Mouse (Mus musculus): ENCODE measurements around the gene Gcsh. TPM values are rescaled to one million over a fixed set of nuclear protein-coding genes. Genes with fewer than 3 reads are reported as not detected.

Gene Gcsh
- 113 TPM in 2 replicates for polyA plus RNA-seq (2015; fragmentation: Nextera tagmentation; extraction: Ambion mirVana)

DNA sequence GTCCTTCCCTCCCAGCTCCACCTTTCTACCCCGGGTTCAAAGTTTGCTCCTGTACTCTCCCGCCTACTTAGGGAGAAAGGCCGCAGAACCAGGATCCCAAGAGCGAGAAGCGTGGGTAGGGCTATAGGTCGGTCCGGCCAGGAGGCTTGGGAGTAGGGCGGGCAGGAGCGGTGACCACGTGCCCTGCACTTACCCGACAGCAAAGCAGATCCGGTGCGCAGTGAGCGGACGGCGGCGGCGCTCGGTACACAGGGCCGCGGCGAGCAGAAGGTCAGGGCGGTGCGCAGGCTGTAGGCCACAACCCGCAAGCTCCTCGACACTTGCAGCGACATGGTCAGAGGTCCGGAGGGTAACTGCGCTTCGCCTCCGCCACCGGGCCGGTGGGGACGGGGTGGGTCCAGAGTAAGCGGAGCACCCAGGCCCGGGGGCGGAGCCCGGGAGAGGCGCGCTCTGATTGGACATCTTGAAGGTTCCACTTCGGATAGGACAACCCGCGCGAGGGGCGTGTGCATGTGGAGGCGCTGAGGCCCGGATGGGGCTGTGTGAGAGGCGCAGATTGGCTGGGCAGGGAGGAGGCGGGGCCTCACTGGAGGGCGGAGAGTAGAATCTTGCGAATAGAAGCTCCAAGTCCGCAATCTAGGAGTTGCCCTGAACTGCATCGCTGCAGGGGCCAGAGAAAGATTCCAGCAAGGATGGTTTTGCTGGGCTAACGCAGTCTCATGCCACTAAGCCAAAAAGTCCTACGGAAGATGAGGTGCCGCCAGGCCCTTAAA is at the start of gene Gcsh:
Gcsh (minus strand) TSS at position 443 of the 773 bp plus-strand sequence.
- peak within 1 kb of the TSS; percentile 60 for H3K9ac ChIP-seq
- ATAC-seq (ENCODE audit: borderline replicate concordance, extremely low read depth, low FRiP score, low TSS enrichment): peak; percentile 100
- H3K9me3 ChIP-seq: no peaks in the 10 kb centered on the region
- H3K36me3 ChIP-seq: no peaks in the 10 kb centered on the region
- H3K4me2 ChIP-seq: peak within 1 kb of the TSS; percentile 92
- under 1% methylated on average over 56 of the region's 56 CpGs for WGBS
- H3K27ac ChIP-seq: peak within 1 kb of the TSS; percentile 62
- peaks cover 13% of the 10 kb centered on the region for H3K4me1 ChIP-seq
- H3K4me3 ChIP-seq: peak within 1 kb of the TSS; percentile 72
- no peaks in the 10 kb centered on the region for H3K27me3 ChIP-seq

DNA sequence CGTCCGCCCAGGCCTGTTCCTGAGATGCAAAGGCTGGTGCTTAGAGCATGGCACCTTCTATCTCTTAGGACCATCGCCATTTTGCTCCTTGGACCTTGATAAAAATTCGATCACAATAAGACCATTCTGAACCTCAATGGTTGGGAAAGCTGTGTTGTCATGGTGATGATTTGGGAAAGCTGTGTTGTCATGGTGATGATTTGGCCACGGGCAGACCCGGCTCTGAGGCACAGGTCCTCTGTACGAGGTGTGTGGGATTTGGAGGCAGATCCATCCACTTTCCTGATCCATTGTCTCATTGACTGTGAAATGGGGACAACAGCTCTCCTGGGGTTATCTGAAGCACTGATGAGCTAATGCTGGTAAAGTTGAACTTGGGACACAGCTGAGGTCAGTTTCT is 46.5 kb upstream of the Gcsh start:
- no peak for ATAC-seq (ENCODE audit: borderline replicate concordance, extremely low read depth, low FRiP score, low TSS enrichment)

DNA sequence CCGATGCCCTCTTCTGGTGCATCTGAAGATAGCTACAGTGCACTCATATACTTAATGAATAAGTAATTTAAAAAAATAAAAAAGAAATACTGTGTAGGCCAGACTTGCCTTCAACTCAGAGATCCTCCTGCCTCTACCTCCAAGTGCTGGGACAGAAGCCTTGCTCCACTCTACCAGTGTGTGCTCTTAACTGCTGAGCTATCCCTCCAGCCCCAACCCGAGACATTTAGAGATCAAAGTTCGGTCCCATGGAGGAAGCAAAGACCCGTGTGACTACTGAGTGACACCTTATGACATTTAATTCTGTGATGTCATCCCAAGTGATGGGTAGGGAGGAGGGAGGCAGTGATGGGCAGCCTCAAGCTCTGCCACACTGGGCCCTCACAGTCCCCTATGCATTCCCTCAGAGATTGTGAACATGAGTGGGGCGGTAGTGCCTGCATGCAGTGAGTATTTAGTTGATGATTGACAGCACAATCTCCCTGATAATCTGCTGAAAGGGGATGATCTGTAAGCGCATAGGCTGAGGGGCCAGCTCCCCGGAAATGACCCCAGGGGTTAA is 44.1 kb upstream of the Gcsh start:
- H3K4me3 ChIP-seq: no peak overlapping the region

More for the DNA sequence above, 46.5 kb upstream of the Gcsh start:
- H3K9me3 ChIP-seq: no peaks in the 10 kb centered on the region
- 63% methylated on average over 7 of the region's 7 CpGs for WGBS
- H3K4me2 ChIP-seq: no peak overlapping the region
- no peak overlapping the region for H3K9ac ChIP-seq
- no peaks in the 10 kb centered on the region for H3K36me3 ChIP-seq
- H3K4me3 ChIP-seq: no peak overlapping the region
- H3K27ac ChIP-seq: no peak overlapping the region
- H3K4me1 ChIP-seq: no peaks in the 10 kb centered on the region
- H3K27me3 ChIP-seq: no peaks in the 10 kb centered on the region

DNA sequence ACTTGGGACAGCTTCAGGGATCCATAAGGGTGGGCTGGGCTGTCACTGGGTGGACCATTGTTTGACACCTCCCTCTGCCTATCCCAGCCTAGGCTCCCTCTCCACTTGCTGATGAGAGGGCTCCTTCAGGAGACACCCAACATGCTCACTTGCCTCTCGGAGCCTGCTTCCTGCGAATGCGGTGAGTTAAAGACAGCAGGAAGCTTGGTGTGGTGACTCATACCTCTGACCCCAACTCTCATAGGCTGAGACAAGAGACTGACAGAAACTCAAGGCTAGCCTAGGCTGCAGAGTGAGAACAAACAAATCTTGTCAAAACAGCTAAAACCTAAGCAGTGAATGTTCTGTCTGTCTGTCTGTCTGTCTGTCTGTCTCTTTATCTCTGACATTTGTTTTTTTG is 40.1 kb upstream of the Gcsh start:
- H3K4me2 ChIP-seq: no peak overlapping the region
- H3K4me3 ChIP-seq: no peak overlapping the region
- no peaks in the 10 kb centered on the region for H3K27me3 ChIP-seq
- H3K9ac ChIP-seq: no peak overlapping the region
- H3K36me3 ChIP-seq: no peaks in the 10 kb centered on the region
- no peaks in the 10 kb centered on the region for H3K9me3 ChIP-seq
- WGBS: 63% methylated on average over 3 of the region's 3 CpGs
- no peak for ATAC-seq (ENCODE audit: borderline replicate concordance, extremely low read depth, low FRiP score, low TSS enrichment)
- H3K4me1 ChIP-seq: no peaks in the 10 kb centered on the region
- H3K27ac ChIP-seq: no peak overlapping the region; the same call in 1 of the 2 replicates

More for the DNA sequence above, 44.1 kb upstream of the Gcsh start:
- Histone ChIP-seq H3K4me1 (no peaks in the 10 kb centered on the region), H3K4me2 (no peak overlapping the region), H3K36me3 (no peaks in the 10 kb centered on the region), H3K9me3 (no peaks in the 10 kb centered on the region), H3K27me3 (no peaks in the 10 kb centered on the region), H3K27ac (no peak overlapping the region), H3K9ac (no peak overlapping the region)
- no peak for ATAC-seq (ENCODE audit: borderline replicate concordance, extremely low read depth, low FRiP score, low TSS enrichment)
- 83% methylated on average over 7 of the region's 7 CpGs for WGBS

DNA sequence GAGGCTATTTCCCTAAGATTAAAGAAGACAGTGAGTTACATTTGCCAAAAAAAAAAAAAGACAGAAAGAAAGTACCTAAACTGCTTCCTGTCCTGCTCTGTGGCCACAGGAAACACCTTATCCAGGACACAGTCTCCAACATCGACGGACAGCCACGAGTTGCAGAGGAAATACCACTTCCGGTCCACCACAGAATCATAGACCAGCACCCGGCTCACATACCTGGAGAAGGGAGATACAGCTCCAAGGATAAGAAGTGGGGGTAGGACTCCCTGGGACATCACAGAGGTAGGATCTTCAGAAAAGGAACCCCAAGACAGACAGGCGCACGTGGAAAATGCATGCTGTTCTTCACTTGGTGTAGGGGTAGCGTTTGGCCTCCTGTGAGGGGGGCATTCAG is 39.3 kb upstream of the Gcsh start:
- Histone ChIP-seq H3K4me2 (no peak overlapping the region), H3K36me3 (no peaks in the 10 kb centered on the region), H3K9ac (no peak overlapping the region), H3K27me3 (no peaks in the 10 kb centered on the region), H3K27ac (no peak overlapping the region), H3K9me3 (no peaks in the 10 kb centered on the region), H3K4me1 (no peaks in the 10 kb centered on the region), H3K4me3 (no peak overlapping the region)
- 63% methylated on average over 8 of the region's 8 CpGs for WGBS
- no peak for ATAC-seq (ENCODE audit: borderline replicate concordance, extremely low read depth, low FRiP score, low TSS enrichment)

DNA sequence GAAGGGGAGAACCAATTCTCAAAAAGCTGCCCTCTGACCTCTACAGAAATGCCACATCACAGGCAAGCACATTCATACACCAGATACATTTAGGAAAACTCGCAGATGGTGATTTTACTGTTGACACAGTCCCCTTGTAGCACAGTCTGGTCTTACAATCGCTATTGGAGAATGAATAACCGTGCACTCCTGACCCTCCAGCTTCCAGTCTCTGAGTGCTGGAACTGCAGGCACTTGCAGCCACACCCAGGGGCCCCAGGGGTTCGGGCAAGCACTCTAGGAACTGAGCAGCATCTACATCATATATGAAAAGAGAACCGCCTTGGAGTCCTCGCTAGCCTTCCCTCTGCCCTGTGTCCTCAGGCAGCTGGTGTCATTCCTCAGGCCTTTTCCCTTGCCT is 38.1 kb upstream of the Gcsh start:
- H3K27ac ChIP-seq: no peak overlapping the region
- no peak overlapping the region for H3K4me3 ChIP-seq
- WGBS: 42% methylated on average over 6 of the region's 6 CpGs
- no peak overlapping the region for H3K4me2 ChIP-seq
- no peaks in the 10 kb centered on the region for H3K36me3 ChIP-seq
- no peaks in the 10 kb centered on the region for H3K4me1 ChIP-seq
- ATAC-seq (ENCODE audit: borderline replicate concordance, extremely low read depth, low FRiP score, low TSS enrichment): no peak
- no peaks in the 10 kb centered on the region for H3K27me3 ChIP-seq
- H3K9me3 ChIP-seq: no peaks in the 10 kb centered on the region
- no peak overlapping the region for H3K9ac ChIP-seq

DNA sequence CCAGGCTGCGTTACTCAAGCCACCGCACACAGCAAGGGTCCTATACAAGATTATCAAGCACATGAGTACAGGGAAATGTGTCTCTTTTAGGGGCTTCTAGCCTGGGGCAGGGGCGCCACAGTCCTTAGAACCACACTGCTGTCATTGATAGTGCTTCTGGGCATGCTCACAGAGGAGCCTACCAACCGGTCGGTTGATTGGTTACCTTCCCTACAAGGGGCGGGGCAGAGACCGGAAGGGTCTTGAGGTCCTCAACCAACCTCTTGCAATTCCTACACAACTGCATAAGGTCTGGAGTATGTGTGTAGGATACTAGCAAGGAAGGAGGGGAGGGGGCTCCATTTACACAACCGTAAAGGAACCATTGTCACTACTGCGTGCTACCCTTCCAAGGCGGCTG is 35.3 kb upstream of the Gcsh start:
- H3K27ac ChIP-seq: no peak overlapping the region
- no peak overlapping the region for H3K4me2 ChIP-seq
- no peak for ATAC-seq (ENCODE audit: borderline replicate concordance, extremely low read depth, low FRiP score, low TSS enrichment)
- no peak overlapping the region for H3K4me3 ChIP-seq
- no peaks in the 10 kb centered on the region for H3K4me1 ChIP-seq
- H3K9me3 ChIP-seq: no peaks in the 10 kb centered on the region
- no peaks in the 10 kb centered on the region for H3K36me3 ChIP-seq
- no peaks in the 10 kb centered on the region for H3K27me3 ChIP-seq
- 88% methylated on average over 10 of the region's 10 CpGs for WGBS
- H3K9ac ChIP-seq: no peak overlapping the region

DNA sequence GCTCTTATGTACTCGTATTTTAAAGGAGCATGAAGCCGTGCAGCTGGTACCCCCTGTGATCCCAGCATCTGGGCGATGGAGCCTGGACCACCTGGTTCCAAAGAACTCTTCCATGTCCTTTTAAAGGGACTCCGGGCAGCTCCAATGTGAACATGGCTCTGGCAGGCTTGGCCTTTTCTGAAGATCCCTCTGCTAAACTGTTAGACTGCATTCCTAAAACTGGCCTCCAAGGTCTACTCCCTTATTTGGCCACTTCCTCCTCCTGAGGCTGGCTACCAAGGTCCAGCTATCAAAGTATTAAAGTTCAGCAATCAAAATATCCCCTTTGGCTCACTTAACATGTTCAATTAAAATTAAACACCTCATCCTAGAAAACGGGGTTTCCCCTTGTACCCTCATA is 34.3 kb upstream of the Gcsh start:
- Histone ChIP-seq H3K9ac (no peak overlapping the region), H3K4me3 (no peak overlapping the region), H3K27ac (no peak overlapping the region), H3K9me3 (no peaks in the 10 kb centered on the region), H3K36me3 (no peaks in the 10 kb centered on the region), H3K27me3 (no peaks in the 10 kb centered on the region), H3K4me2 (no peak overlapping the region), H3K4me1 (no peaks in the 10 kb centered on the region)
- no peak for ATAC-seq (ENCODE audit: borderline replicate concordance, extremely low read depth, low FRiP score, low TSS enrichment)
- WGBS: 83% methylated on average over 5 of the region's 5 CpGs

DNA sequence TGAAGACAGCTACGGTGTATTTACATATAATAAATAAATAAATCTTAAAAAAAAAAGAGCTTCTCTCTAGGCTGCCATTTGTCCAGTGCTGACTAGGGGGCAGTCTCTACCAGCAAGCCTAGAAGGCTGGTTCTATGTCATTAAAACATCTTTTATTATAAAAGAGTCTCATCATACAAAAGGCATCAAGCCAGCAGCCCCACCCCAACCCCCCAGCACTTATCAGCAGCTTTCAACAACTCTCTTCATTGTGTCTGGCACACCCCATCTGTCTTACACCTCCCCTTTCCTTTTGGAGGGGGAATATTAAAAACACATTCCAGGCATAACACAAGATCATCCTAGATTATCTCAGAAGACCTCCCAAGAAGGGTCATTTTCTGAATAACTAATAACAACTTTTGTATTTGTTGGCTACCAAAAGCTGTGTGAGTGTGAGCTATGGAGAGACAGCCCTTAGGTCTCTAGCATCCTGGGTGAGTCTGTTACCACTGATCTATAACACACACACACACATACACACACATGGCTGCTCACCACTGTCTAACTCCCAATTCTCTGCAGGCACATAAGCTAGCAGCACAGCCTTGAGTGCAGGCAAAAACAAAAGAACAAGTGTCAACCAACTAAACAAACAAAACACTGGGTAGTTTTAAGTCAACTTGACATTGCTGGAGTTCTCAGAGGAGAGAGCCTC is 29.1 kb upstream of the Gcsh start:
- 45% methylated on average over 1 of the region's 1 CpGs for WGBS
- Histone ChIP-seq H3K36me3 (no peaks in the 10 kb centered on the region), H3K4me2 (no peak overlapping the region), H3K4me3 (no peak overlapping the region), H3K27ac (no peak overlapping the region), H3K9me3 (no peaks in the 10 kb centered on the region), H3K4me1 (peaks cover 15% of the 10 kb centered on the region; the same call in 1 of the 2 replicates), H3K27me3 (no peaks in the 10 kb centered on the region), H3K9ac (no peak overlapping the region)
- peak; percentile 66; the same call in 1 of the 2 replicates for ATAC-seq (ENCODE audit: borderline replicate concordance, extremely low read depth, low FRiP score, low TSS enrichment)

DNA sequence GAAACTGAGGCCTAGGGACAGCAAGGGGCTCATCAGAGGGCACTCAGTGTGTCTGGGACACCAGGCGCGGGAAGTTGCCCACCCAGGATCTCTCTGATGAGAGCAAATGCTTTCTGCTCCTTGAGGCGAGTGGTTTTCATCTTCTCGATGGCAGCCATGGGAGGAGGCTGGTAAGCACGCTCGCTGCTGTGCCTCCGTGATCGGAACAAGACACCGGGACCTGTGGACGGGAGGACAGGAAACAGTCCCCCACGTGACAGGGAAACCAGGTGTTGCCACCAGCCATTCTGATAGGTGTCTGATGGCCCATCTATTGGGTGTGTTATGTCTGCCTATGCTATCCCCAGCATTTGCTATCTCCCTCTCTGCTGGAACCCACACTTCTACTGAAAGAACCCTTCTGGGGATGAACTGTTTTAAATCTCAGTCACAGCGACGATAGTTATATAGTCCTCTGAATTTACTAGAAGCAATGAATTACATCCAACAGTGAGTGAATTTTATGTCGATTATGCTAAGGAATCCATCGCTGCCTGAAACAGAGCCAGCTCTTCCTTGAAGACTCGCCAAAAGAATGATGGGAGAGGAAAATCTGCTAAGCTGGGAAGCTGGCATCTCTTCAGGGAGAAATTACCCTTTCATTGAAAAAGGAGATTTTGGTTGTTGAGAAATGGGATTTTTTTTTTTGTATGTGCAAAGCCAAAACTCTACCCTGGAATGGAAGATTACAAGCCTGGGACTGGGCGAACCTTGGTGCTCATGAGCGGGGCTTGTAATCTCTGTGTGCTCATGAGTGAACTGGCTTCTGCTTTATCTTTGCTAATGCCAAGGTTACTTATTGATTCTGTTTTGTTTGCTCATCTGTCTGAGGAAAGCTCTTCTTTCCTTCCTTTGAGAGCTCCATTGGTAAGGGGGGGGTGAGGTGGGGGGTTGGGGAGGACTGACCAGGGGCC is 26.3 kb upstream of the Gcsh start:
- Histone ChIP-seq H3K9ac (no peak overlapping the region), H3K4me2 (no peak overlapping the region), H3K27me3 (no peaks in the 10 kb centered on the region), H3K4me1 (peaks cover 15% of the 10 kb centered on the region; the same call in 1 of the 2 replicates), H3K36me3 (no peaks in the 10 kb centered on the region), H3K4me3 (no peak overlapping the region), H3K9me3 (no peaks in the 10 kb centered on the region), H3K27ac (no peak overlapping the region)
- no peak for ATAC-seq (ENCODE audit: borderline replicate concordance, extremely low read depth, low FRiP score, low TSS enrichment)
- WGBS: 68% methylated on average over 18 of the region's 18 CpGs

DNA sequence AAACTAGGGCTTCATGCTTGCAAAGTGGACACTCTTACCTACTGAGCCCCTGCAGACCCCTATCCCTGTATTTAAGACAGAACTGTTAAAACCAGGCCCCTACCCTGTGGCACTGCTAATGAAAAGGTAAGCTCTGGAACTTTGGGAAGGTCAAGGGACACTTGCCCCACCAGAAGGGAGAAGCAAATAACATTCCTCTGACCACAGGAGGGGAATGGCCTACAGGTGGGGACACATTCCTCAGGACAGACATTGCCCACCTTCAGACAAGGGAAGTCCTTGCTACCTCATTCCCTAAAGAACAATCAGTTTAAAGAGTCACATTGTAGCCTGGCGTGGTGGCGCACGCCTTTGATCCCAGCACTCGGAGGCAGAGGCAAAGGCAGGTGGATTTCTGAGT is 24.6 kb upstream of the Gcsh start:
- Histone ChIP-seq H3K27ac (no peak overlapping the region), H3K9me3 (no peaks in the 10 kb centered on the region), H3K27me3 (no peaks in the 10 kb centered on the region), H3K4me3 (no peak overlapping the region), H3K4me1 (peaks cover 15% of the 10 kb centered on the region; the same call in 1 of the 2 replicates), H3K4me2 (no peak overlapping the region), H3K9ac (no peak overlapping the region), H3K36me3 (no peaks in the 10 kb centered on the region)
- WGBS: 85% methylated on average over 4 of the region's 4 CpGs
- ATAC-seq (ENCODE audit: borderline replicate concordance, extremely low read depth, low FRiP score, low TSS enrichment): no peak

Data from lung, embryonic 15.5 days (tissue).